Mouse (Mus musculus) hindbrain, postnatal 0 days (tissue): Measurements from ENCODE around the gene Gbp6. TPM values are rescaled to one million over a fixed set of nuclear protein-coding genes. Genes with fewer than 3 reads are reported as not detected.
"Not testable (repeated sequence)": the region's sequence is repeated elsewhere in the genome, so short reads cannot be mapped to it uniquely, and the experiment has no call there.

Experiments
- ATAC-seq: fragments of 200-750 bp; cut with Nextera tagmentation; 2 replicates; pipeline ENCODE4 v1.8.0; 2017; ENCODE audit warnings: mild to moderate bottlenecking, moderate TSS enrichment, moderate library complexity
- DNase-seq: peaks from one replicate; pipeline ENCODE4 v3.0.0-alpha.2; 2015; ENCODE audit warnings: low spot score
- H3K27ac ChIP-seq: fragments of 300-500 bp; sonication (generic); 2 replicates; pipeline ENCODE4 v1.5.1; 2014; ENCODE audit warnings: mild to moderate bottlenecking
- H3K27me3 ChIP-seq: fragments of 300-500 bp; sonication (generic); 2 replicates; pipeline ENCODE4 v1.6.1; 2014; ENCODE audit warnings: low read length, mixed read lengths; ENCODE audit not compliant: insufficient read depth
- H3K36me3 ChIP-seq: fragments of 300-500 bp; sonication (generic); 2 replicates; pipeline ENCODE4 v1.6.1; 2014; ENCODE audit warnings: low read length, mixed read lengths; ENCODE audit not compliant: insufficient read depth
- H3K4me1 ChIP-seq: fragments of 300-500 bp; sonication (generic); 2 replicates; pipeline ENCODE4 v1.6.1; 2014; ENCODE audit warnings: antibody characterized with exemption, low read length, mixed read lengths; ENCODE audit not compliant: insufficient read depth
- H3K4me2 ChIP-seq: fragments of 300-500 bp; sonication (generic); 2 replicates; pipeline ENCODE4 v1.6.1; 2014; ENCODE audit warnings: low read depth, mild to moderate bottlenecking, low read length, moderate library complexity, mixed read lengths
- H3K4me3 ChIP-seq: fragments of 300-500 bp; sonication (generic); 2 replicates; pipeline ENCODE4 v1.5.1; 2014; ENCODE audit warnings: low read length
- H3K9ac ChIP-seq: fragments of 300-500 bp; sonication (generic); replicated peaks from 2 replicates; pipeline ENCODE4 v1.6.1; 2014; ENCODE audit warnings: mild to moderate bottlenecking, low read length, moderate library complexity, mixed read lengths
- H3K9me3 ChIP-seq: fragments of 300-500 bp; sonication (generic); 2 replicates; pipeline ENCODE4 v1.6.1; 2016; ENCODE audit warnings: low read length, mixed read lengths
- CTCF ChIP-seq: IDR thresholded peaks from 2 replicates; pipeline ENCODE4 v1.5.1; 2016; ENCODE audit warnings: antibody characterized with exemption, control low read depth, low read depth
- WGBS: fragments of 180-500 bp; shearing (Covaris S2); extraction: QIAGEN DNeasy Blood & Tissue Kit; methylation state at CpG from one replicate; pipeline ENCODE4 v1.1.7; 2014; 5-methylcytosine and 5-hydroxymethylcytosine counted together
- polyA plus RNA-seq: library from polyadenylated mRNA; unstranded; fragments of >200 nt; fragmentation: Nextera tagmentation; extraction: Ambion mirVana; gene quantifications from 2 replicates; pipeline ENCODE4 v1.2.1, GENCODE M21; 2015
- total RNA-seq: library from RNA; depleted of rRNA; stranded (reverse); fragments of >200 nt; gene quantifications from 2 replicates; pipeline ENCODE4 v1.2.3, GENCODE M21; 2014; rRNA removed

The Gbp6 gene
- total RNA-seq, result 2.3 and 3.9 TPM in 2 replicates
- 2.1 and 3.0 TPM in 2 replicates for polyA plus RNA-seq

GRCm38 (mm10) chr5:105293226-105294165, at the start of gene Gbp6, which contains the start of gene Gm43302:
Gbp6 (minus strand) TSS chr5:105293698.
Gm43302 (minus strand) TSS chr5:105293695.
- H3K9me3 ChIP-seq, H3K4me3 ChIP-seq, H3K27me3 ChIP-seq, H3K4me1 ChIP-seq, ATAC-seq, H3K9ac ChIP-seq, H3K4me2 ChIP-seq, H3K36me3 ChIP-seq: not testable (repeated sequence)
- peak; percentile 40 for DNase-seq
- peak within 1 kb of the TSS; percentile 5; the same call in 1 of the 2 replicates for H3K27ac ChIP-seq
- whole genome bisulfite sequencing, result 30% methylated on average over 3 of the region's 3 CpGs

GRCm38 (mm10) chr5:105341281-105341680, 47.8 kb upstream of the Gbp6 start:
- H3K36me3 ChIP-seq, result no peaks in the 10 kb centered on the region
- ATAC-seq, result no peak
- no peak for DNase-seq
- no peak overlapping the region for H3K4me3 ChIP-seq
- no peaks in the 10 kb centered on the region for H3K4me1 ChIP-seq
- H3K4me2 ChIP-seq, result no peak overlapping the region
- no peak for TF ChIP-seq CTCF
- H3K9ac ChIP-seq, result no peak overlapping the region
- 76% methylated on average over 2 of the region's 2 CpGs for WGBS
- H3K27me3 ChIP-seq, result no peaks in the 10 kb centered on the region
- H3K9me3 ChIP-seq, result no peaks in the 10 kb centered on the region
- H3K27ac ChIP-seq, result no peak overlapping the region

GRCm38 (mm10) chr5:105322543-105322942, 29.0 kb upstream of the Gbp6 start:
- H3K4me1 ChIP-seq, result no peaks in the 10 kb centered on the region
- peak; percentile 68 for TF ChIP-seq CTCF
- H3K36me3 ChIP-seq, result no peaks in the 10 kb centered on the region
- H3K27ac ChIP-seq, result no peak overlapping the region
- DNase-seq (peak; percentile 73), ATAC-seq (no peak)
- no peaks in the 10 kb centered on the region for H3K9me3 ChIP-seq
- no peak overlapping the region for H3K9ac ChIP-seq
- no peak overlapping the region for H3K4me3 ChIP-seq
- WGBS, result 71% methylated on average over 2 of the region's 2 CpGs
- H3K27me3 ChIP-seq, result no peaks in the 10 kb centered on the region
- H3K4me2 ChIP-seq, result no peak overlapping the region

GRCm38 (mm10) chr5:105310941-105311340, 17.4 kb upstream of the Gbp6 start:
- no peak for DNase-seq
- WGBS, result 86% methylated on average over 2 of the region's 2 CpGs
- Histone ChIP-seq H3K9me3 (no peaks in the 10 kb centered on the region), H3K4me1 (no peaks in the 10 kb centered on the region), H3K27ac (no peak overlapping the region), H3K36me3 (no peaks in the 10 kb centered on the region), H3K4me2 (no peak overlapping the region), H3K9ac (no peak overlapping the region), H3K27me3 (no peaks in the 10 kb centered on the region), H3K4me3 (no peak overlapping the region)
- no peak for TF ChIP-seq CTCF
- ATAC-seq, result no peak

GRCm38 (mm10) chr5:105309148-105309547, 15.7 kb upstream of the Gbp6 start:
- not testable (repeated sequence) for H3K27me3 ChIP-seq, H3K4me3 ChIP-seq, H3K4me1 ChIP-seq, DNase-seq, H3K9ac ChIP-seq, H3K9me3 ChIP-seq, H3K36me3 ChIP-seq, H3K27ac ChIP-seq, H3K4me2 ChIP-seq, ATAC-seq
- 68% methylated on average over 1 of the region's 1 CpGs for WGBS

GRCm38 (mm10) chr5:105306946-105307345, 13.4 kb upstream of the Gbp6 start:
- H3K27me3 ChIP-seq, H3K4me3 ChIP-seq, H3K4me2 ChIP-seq, H3K9ac ChIP-seq, ATAC-seq, DNase-seq, H3K9me3 ChIP-seq, H3K4me1 ChIP-seq, H3K27ac ChIP-seq, H3K36me3 ChIP-seq: not testable (repeated sequence)

GRCm38 (mm10) chr5:105306159-105306581, 12.7 kb upstream of the Gbp6 start:
- Histone ChIP-seq H3K4me1 (no peaks in the 10 kb centered on the region), H3K4me3 (no peak overlapping the region), H3K4me2 (no peak overlapping the region), H3K27me3 (no peaks in the 10 kb centered on the region), H3K9ac (no peak overlapping the region), H3K36me3 (no peaks in the 10 kb centered on the region), H3K9me3 (no peaks in the 10 kb centered on the region), H3K27ac (no peak overlapping the region)
- no peak for ATAC-seq
- no peak for DNase-seq
- TF ChIP-seq CTCF, result no peak
- WGBS, result 94% methylated on average over 1 of the region's 1 CpGs

- not testable (repeated sequence) for H3K4me1 ChIP-seq, H3K36me3 ChIP-seq, H3K9me3 ChIP-seq, H3K27ac ChIP-seq, ATAC-seq, H3K4me3 ChIP-seq, H3K9ac ChIP-seq, H3K4me2 ChIP-seq, H3K27me3 ChIP-seq, DNase-seq
- 92% methylated on average over 4 of the region's 4 CpGs for WGBS
Observed at GRCm38 (mm10) chr5:105305671-105306070, 12.2 kb upstream of the Gbp6 start.
